Mouse (Mus musculus): ENCODE measurements around the gene Cdyl.

The Cdyl gene

GRCm38 (mm10) chr13:35659406-35659985 is at the start of gene Cdyl:
Gene Cdyl, plus strand, starts transcription at chr13:35659833.
- in situ Hi-C loops (cut with MboI; ENCODE audit: low sequenced_read_pairs): no loop called here

GRCm38 (mm10) chr13:35610718-35611117 is 48.9 kb upstream of the Cdyl start:
- in situ Hi-C loops (cut with MboI; ENCODE audit: low sequenced_read_pairs): no loop called here

- in situ Hi-C loops (cut with MboI; ENCODE audit: low sequenced_read_pairs): no loop called here
Measured at GRCm38 (mm10) chr13:35612506-35612905, 47.1 kb upstream of the Cdyl start.

- in situ Hi-C loops (cut with MboI; ENCODE audit: low sequenced_read_pairs): no loop called here
Measured at GRCm38 (mm10) chr13:35614832-35615479, 44.7 kb upstream of the Cdyl start.

GRCm38 (mm10) chr13:35616524-35617099 is 43.0 kb upstream of the Cdyl start:
- in situ Hi-C loops (cut with MboI; ENCODE audit: low sequenced_read_pairs): no loop called here

GRCm38 (mm10) chr13:35619356-35619755 is 40.3 kb upstream of the Cdyl start:
- in situ Hi-C loops (cut with MboI; ENCODE audit: low sequenced_read_pairs): no loop called here

- in situ Hi-C loops (cut with MboI; ENCODE audit: low sequenced_read_pairs): no loop called here
Measured at GRCm38 (mm10) chr13:35620756-35621155, 38.9 kb upstream of the Cdyl start.

GRCm38 (mm10) chr13:35624831-35625230 is 34.8 kb upstream of the Cdyl start:
- in situ Hi-C loops (cut with MboI; ENCODE audit: low sequenced_read_pairs): no loop called here

- in situ Hi-C loops (cut with MboI; ENCODE audit: low sequenced_read_pairs): no loop called here
Measured at GRCm38 (mm10) chr13:35625556-35625955, 34.1 kb upstream of the Cdyl start.

GRCm38 (mm10) chr13:35627319-35627718 is 32.3 kb upstream of the Cdyl start:
- in situ Hi-C loops (cut with MboI; ENCODE audit: low sequenced_read_pairs): no loop called here

- in situ Hi-C loops (cut with MboI; ENCODE audit: low sequenced_read_pairs): no loop called here
Measured at GRCm38 (mm10) chr13:35647132-35647823, 12.4 kb upstream of the Cdyl start.

- in situ Hi-C loops (cut with MboI; ENCODE audit: low sequenced_read_pairs): no loop called here
Measured at GRCm38 (mm10) chr13:35650284-35650872, 9.3 kb upstream of the Cdyl start.

GRCm38 (mm10) chr13:35652851-35653250 is 6.8 kb upstream of the Cdyl start:
- in situ Hi-C loops (cut with MboI; ENCODE audit: low sequenced_read_pairs): no loop called here

- in situ Hi-C loops (cut with MboI; ENCODE audit: low sequenced_read_pairs): no loop called here
Measured at GRCm38 (mm10) chr13:35656853-35657252, 2.8 kb upstream of the Cdyl start.

- in situ Hi-C loops (cut with MboI; ENCODE audit: low sequenced_read_pairs): no loop called here
Measured at GRCm38 (mm10) chr13:35665456-35665855, 5.8 kb downstream of the Cdyl start.

- in situ Hi-C loops (cut with MboI; ENCODE audit: low sequenced_read_pairs): no loop called here
Measured at GRCm38 (mm10) chr13:35669910-35670469, 10.4 kb downstream of the Cdyl start.

GRCm38 (mm10) chr13:35670875-35671274 is 11.2 kb downstream of the Cdyl start:
- in situ Hi-C loops (cut with MboI; ENCODE audit: low sequenced_read_pairs): no loop called here

GRCm38 (mm10) chr13:35676921-35677320 is 17.3 kb downstream of the Cdyl start:
- in situ Hi-C loops (cut with MboI; ENCODE audit: low sequenced_read_pairs): no loop called here

- in situ Hi-C loops (cut with MboI; ENCODE audit: low sequenced_read_pairs): no loop called here
Measured at GRCm38 (mm10) chr13:35677433-35678051, 17.9 kb downstream of the Cdyl start.

GRCm38 (mm10) chr13:35678691-35679090 is 19.1 kb downstream of the Cdyl start:
- in situ Hi-C loops (cut with MboI; ENCODE audit: low sequenced_read_pairs): no loop called here

GRCm38 (mm10) chr13:35681361-35681760 is 21.7 kb downstream of the Cdyl start:
- in situ Hi-C loops (cut with MboI; ENCODE audit: low sequenced_read_pairs): no loop called here

Data from CH12F3 (cell line).